Mouse (Mus musculus): ENCODE results near the gene Ubash3b. TPM values are rescaled to one million over a fixed set of nuclear protein-coding genes. Genes with fewer than 3 reads are reported as not detected.

The Ubash3b gene
- polyA plus RNA-seq, 1 experiment, result 11.6 TPM

DNA sequence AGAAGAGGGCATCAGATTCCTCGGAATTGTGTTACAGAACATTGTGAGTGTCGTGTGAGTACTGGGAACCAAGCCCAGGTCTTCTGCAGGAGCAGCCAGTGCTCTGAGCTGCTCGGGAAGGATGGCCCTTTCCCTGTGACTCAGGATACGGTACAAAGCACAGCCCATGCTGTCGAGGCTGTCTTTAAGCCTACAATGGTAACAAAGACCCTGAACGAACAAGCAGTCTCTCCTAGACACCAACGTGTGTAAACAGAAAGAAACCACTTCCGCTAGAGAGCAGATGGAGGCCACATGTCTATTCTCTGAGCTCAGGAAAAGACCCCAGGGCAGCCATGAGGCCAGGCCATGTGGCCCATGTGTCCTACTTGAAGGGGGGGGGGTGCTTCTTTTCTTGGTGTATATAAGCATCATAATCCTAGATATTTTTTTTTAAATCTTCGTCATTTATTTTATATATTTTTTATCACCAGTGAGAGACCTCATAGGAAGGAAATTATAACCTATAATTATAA, 123.3 kb downstream of the Ubash3b start:
- no peak overlapping the region for H3K27ac ChIP-seq (ENCODE audit: insufficient read depth, low read length)
- H3K4me1 ChIP-seq (ENCODE audit: control insufficient read depth, insufficient read depth, low read length), result no peaks in the 10 kb centered on the region
- H3K4me3 ChIP-seq (ENCODE audit: insufficient read depth, low read length), result no peak overlapping the region
- TF ChIP-seq POLR2A (IDR thresholded peaks at IDR 0.05; ENCODE audit: extremely low read depth, insufficient read depth, low read length) (no peak), CTCF (IDR thresholded peaks at IDR 0.05; ENCODE audit: extremely low read depth, insufficient read depth, low read length) (no peak)

DNA sequence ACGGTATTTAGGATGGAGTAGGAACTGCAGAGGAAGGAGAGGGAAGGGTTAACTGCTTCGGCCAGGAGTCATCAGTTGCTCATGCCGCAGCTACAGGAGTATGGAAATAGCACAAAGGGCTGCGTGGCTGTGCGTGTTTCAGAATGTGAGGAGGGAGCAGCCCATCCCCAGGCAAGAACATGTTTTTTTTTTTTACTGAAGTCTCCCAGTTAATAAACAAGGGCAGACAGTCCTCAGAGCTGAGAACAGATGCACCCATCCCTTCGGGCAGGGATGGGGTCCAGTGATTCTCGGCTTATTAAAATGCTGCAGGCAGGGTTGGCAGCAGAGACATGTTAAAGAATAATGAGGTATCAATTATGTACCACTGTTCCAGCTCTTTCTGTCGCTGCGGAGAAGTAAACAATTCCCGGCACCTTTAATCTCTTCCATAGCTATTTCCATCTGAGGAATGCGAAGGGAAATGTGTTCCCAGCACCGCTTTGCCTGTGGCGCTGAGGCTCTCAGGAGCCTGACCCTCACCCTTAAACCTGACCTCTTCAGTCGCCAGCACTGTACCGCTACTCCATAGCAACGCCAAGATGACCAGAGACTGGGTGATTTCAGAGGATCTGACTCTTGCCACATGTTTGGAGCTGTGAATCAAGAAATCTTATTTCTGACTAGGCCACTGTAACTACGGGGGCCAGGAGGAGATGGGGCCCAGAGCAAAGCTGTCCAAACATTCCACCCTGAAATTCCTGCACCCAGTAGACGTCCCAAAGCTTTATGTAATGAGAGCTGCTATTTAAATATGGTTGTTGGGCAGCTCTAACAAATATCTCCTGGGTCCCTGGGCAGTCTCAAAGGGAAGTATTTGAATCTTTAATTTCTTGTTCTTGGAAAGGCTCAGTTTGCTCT, 129.7 kb downstream of the Ubash3b start:
- H3K27ac ChIP-seq (ENCODE audit: insufficient read depth, low read length), result no peak overlapping the region
- H3K4me1 ChIP-seq (ENCODE audit: control insufficient read depth, insufficient read depth, low read length), result 0 out of 2 replicates have a peak, but pooled peaks cover 1% of the 10 kb centered on the region
- no peak overlapping the region for H3K4me3 ChIP-seq (ENCODE audit: insufficient read depth, low read length)
- TF ChIP-seq CTCF (IDR thresholded peaks at IDR 0.05; ENCODE audit: extremely low read depth, insufficient read depth, low read length), result no peak
- no peak for TF ChIP-seq POLR2A (IDR thresholded peaks at IDR 0.05; ENCODE audit: extremely low read depth, insufficient read depth, low read length)

DNA sequence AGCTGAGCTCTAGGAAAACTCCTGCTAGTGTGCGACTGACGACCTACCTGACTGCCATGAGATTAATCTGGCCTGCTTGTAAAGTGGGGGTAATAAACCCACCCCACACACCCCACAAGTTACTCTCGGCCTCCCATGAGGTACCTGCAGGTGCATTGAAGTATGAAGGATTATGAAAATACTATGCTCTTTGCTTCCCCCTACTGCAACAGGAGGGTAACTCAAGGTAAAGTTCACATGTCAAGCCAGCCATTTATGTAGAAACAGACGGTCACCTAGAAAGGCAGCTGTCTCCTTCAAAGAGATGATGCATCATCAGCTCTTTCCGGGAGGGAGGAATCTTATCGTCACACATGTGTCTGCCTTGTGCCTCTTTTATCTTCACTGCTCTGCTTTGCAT, 131.7 kb downstream of the Ubash3b start:
- H3K27ac ChIP-seq (ENCODE audit: insufficient read depth, low read length), result no peak overlapping the region

DNA sequence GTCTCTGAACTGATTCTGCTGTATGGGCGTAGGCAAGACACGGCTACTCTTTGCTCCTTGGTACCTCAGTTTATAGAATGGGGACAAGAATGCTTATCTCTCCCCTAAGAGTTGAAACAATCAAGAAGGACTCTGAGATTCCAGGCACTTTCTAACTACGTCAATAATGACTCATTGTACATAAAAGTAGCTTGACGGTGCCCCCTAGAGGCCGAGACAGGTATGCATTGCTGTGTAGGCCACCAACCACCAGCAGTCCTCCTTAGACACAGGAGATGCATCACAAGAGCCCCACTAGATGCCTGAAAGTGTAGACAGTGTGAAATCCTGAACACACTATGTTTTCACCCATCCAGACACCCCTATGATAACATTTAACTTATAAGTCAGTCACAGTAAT, 133.0 kb downstream of the Ubash3b start:
- no peak overlapping the region for H3K27ac ChIP-seq (ENCODE audit: insufficient read depth, low read length)
- TF ChIP-seq POLR2A (IDR thresholded peaks at IDR 0.05; ENCODE audit: extremely low read depth, insufficient read depth, low read length) (no peak), CTCF (IDR thresholded peaks at IDR 0.05; ENCODE audit: extremely low read depth, insufficient read depth, low read length) (peak; percentile 52)
- no peak overlapping the region for H3K4me3 ChIP-seq (ENCODE audit: insufficient read depth, low read length)
- 0 out of 2 replicates have a peak, but pooled peaks cover 1% of the 10 kb centered on the region for H3K4me1 ChIP-seq (ENCODE audit: control insufficient read depth, insufficient read depth, low read length)

More for the DNA sequence above, 131.7 kb downstream of the Ubash3b start:
- Histone ChIP-seq H3K4me1 (ENCODE audit: control insufficient read depth, insufficient read depth, low read length) (0 out of 2 replicates have a peak, but pooled peaks cover 1% of the 10 kb centered on the region), H3K4me3 (ENCODE audit: insufficient read depth, low read length) (no peak overlapping the region)
- TF ChIP-seq CTCF (IDR thresholded peaks at IDR 0.05; ENCODE audit: extremely low read depth, insufficient read depth, low read length) (0 out of 2 replicates have a peak, but pooled peaks have one; percentile 14), POLR2A (IDR thresholded peaks at IDR 0.05; ENCODE audit: extremely low read depth, insufficient read depth, low read length) (no peak)

DNA sequence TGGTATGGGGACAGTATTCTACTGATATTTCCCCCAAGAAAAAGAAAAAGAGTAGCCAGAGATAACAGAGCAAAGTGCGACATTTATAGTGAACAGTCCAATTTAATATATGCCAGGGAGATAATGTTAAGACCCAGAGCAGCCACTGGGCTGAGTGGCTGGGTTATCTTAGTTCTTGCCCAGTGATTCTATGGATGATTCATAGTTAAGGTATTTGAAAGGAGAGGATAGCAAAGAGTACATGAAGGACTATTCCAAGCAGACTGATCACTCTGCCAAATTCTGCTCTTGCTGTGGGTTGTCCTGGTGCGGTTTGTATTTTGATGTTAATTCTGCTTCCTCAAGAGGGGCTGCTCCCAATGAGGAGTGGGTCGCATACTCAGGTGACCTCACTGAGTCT, 139.8 kb downstream of the Ubash3b start:
- Histone ChIP-seq H3K4me3 (ENCODE audit: insufficient read depth, low read length) (no peak overlapping the region), H3K4me1 (ENCODE audit: control insufficient read depth, insufficient read depth, low read length) (0 out of 2 replicates have a peak, but pooled peaks cover 1% of the 10 kb centered on the region), H3K27ac (ENCODE audit: insufficient read depth, low read length) (no peak overlapping the region)
- TF ChIP-seq CTCF (IDR thresholded peaks at IDR 0.05; ENCODE audit: extremely low read depth, insufficient read depth, low read length), result no peak
- no peak for TF ChIP-seq POLR2A (IDR thresholded peaks at IDR 0.05; ENCODE audit: extremely low read depth, insufficient read depth, low read length)

DNA sequence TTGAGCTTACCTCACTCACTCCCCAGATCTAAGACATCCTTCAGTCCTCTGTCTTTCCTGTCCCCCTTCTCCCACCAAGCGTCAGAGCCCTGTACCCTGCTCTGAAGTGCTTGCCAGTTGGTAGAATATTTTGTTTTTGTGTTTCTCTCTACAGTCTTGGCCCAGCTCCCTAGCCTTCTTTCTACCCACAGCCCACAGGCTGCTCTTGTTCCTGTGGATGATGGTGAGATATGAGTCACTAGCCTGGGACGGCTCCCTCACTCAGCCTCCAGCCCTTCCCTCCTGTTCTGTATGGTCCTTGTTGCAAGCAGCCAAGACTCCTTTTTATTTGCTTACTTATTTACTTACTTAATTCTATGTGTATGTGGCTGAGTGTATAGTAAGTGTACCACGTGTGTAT, 141.0 kb downstream of the Ubash3b start:
- Histone ChIP-seq H3K27ac (ENCODE audit: insufficient read depth, low read length) (no peak overlapping the region), H3K4me3 (ENCODE audit: insufficient read depth, low read length) (no peak overlapping the region), H3K4me1 (ENCODE audit: control insufficient read depth, insufficient read depth, low read length) (0 out of 2 replicates have a peak, but pooled peaks cover 1% of the 10 kb centered on the region)
- no peak for TF ChIP-seq CTCF (IDR thresholded peaks at IDR 0.05; ENCODE audit: extremely low read depth, insufficient read depth, low read length)
- TF ChIP-seq POLR2A (IDR thresholded peaks at IDR 0.05; ENCODE audit: extremely low read depth, insufficient read depth, low read length), result no peak

DNA sequence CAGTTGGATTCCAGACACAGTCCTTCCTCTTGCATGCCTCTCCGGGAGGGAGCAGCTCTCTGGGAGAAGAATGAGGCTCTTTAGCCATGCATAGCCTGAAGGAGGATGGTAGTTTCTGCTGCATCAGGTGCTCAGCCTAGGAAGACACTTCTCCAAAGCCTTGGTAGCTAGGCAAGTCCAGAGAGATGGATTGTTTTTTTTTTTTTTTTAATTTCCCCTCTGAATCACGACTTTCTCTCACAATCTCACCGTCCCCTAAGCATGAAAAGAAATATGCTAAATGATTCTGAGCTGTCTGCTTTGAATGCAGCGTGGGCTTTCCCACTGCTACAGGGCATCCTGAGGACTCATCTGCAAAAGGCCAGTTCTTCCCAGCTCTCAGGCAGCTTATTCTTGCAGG, 147.0 kb downstream of the Ubash3b start:
- Histone ChIP-seq H3K4me3 (ENCODE audit: insufficient read depth, low read length) (no peak overlapping the region), H3K27ac (ENCODE audit: insufficient read depth, low read length) (no peak overlapping the region), H3K4me1 (ENCODE audit: control insufficient read depth, insufficient read depth, low read length) (peaks cover 3% of the 10 kb centered on the region; the same call in 1 of the 2 replicates)
- no peak for TF ChIP-seq POLR2A (IDR thresholded peaks at IDR 0.05; ENCODE audit: extremely low read depth, insufficient read depth, low read length)
- TF ChIP-seq CTCF (IDR thresholded peaks at IDR 0.05; ENCODE audit: extremely low read depth, insufficient read depth, low read length), result no peak

DNA sequence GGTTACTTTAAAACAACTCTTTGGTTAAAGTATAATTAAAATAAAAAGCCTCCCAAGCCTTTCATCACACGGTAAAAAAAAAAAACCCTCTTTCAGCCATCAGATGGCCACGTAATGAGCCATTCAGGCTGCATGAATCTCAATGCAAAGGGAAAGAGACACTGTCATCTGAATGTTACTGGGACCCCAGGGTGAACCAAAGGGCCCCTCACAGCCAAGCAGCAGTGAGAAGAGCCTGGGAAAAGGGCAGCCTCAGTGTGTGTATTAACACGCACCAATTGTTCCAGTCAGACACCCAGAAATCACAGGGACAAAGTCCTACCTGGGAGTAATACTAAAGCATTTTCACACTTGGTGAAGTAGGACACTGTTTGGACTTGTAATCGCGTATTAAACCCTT, 149.0 kb downstream of the Ubash3b start:
- TF ChIP-seq POLR2A (IDR thresholded peaks at IDR 0.05; ENCODE audit: extremely low read depth, insufficient read depth, low read length), result no peak
- TF ChIP-seq CTCF (IDR thresholded peaks at IDR 0.05; ENCODE audit: extremely low read depth, insufficient read depth, low read length), result no peak
- no peak overlapping the region for H3K27ac ChIP-seq (ENCODE audit: insufficient read depth, low read length)
- no peak overlapping the region for H3K4me3 ChIP-seq (ENCODE audit: insufficient read depth, low read length)
- H3K4me1 ChIP-seq (ENCODE audit: control insufficient read depth, insufficient read depth, low read length), result peaks cover 3% of the 10 kb centered on the region

DNA sequence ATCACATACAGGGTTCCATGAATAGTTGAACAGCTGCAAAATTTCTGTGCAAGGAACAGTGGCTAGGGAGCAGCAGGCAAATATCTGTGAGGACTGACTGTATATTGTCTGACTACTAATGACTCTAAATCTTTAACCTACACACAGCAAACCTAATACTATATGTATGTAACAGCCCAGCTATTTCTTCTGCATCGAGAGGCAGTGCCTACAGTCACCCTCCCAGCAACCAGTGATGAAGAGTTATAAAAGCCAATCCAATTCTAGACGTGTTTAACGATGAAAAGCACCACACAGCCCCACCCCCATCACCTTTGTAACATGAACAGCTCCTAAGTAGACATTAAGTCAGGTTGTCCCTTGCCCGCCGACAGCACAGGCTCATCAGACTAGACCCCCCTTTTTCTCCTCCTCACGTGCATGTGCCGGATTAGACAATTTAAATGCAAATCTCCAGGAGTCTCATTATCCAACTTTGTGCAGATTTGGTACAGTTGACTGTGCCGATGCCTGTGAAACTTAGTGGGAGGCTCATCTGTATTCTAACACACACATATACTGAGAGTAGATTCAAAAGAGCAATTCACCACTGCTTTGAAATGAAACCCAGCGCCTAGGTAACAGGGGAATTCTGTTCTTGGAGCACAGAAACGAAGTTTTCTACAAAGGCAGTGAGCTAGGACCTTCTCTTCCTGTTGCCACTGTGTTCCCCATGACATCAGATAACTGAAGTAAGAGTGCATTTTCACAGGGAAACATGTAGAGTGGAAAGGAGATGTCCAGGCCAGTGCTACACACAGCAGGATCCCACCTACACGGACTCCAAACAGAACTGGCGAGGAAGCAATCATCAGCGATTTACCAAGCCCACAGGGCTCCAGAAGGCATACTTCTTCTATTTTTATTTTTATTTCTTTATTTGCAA, 149.7 kb downstream of the Ubash3b start:
- Histone ChIP-seq H3K4me1 (ENCODE audit: control insufficient read depth, insufficient read depth, low read length) (peaks cover 3% of the 10 kb centered on the region), H3K4me3 (ENCODE audit: insufficient read depth, low read length) (no peak overlapping the region), H3K27ac (ENCODE audit: insufficient read depth, low read length) (no peak overlapping the region)
- TF ChIP-seq POLR2A (IDR thresholded peaks at IDR 0.05; ENCODE audit: extremely low read depth, insufficient read depth, low read length) (no peak), CTCF (IDR thresholded peaks at IDR 0.05; ENCODE audit: extremely low read depth, insufficient read depth, low read length) (no peak)
